Mouse (Mus musculus) embryonic facial prominence, embryonic 11.5 days (tissue): ENCODE results near the gene Mprip. TPM values are rescaled to one million over a fixed set of nuclear protein-coding genes. Genes with fewer than 3 reads are reported as not detected.

Source experiments
- ATAC-seq: fragments of 200-750 bp; cut with Nextera tagmentation; replicated peaks from 2 replicates; pipeline ENCODE4 v1.8.0; 2017; ENCODE audit warnings: low read depth; ENCODE audit not compliant: insufficient number of reproducible peaks, low FRiP score, low TSS enrichment
- DNase-seq: peaks from one replicate; pipeline ENCODE4 v3.0.0-alpha.2; 2015; ENCODE audit warnings: low spot score
- H3K27ac ChIP-seq: fragments of 300-500 bp; sonication (generic); replicated peaks from 2 replicates; pipeline ENCODE4 v1.5.1; 2014; ENCODE audit warnings: mild to moderate bottlenecking, low read depth, low read length, control low read depth
- H3K27me3 ChIP-seq: fragments of 300-500 bp; sonication (generic); 2 replicates; pipeline ENCODE4 v1.6.1; 2014; ENCODE audit warnings: mild to moderate bottlenecking, low read length, moderate library complexity, mixed read lengths; ENCODE audit not compliant: control insufficient read depth, insufficient read depth
- H3K36me3 ChIP-seq: fragments of 300-500 bp; sonication (generic); replicated peaks from 2 replicates; pipeline ENCODE4 v1.6.1; 2014; ENCODE audit warnings: low read depth, mild to moderate bottlenecking, low read length, moderate library complexity, mixed read lengths; ENCODE audit not compliant: control insufficient read depth, insufficient read depth
- H3K4me1 ChIP-seq: fragments of 300-500 bp; sonication (generic); 2 replicates; pipeline ENCODE4 v1.6.1; 2014; ENCODE audit warnings: low read length, mixed read lengths; ENCODE audit not compliant: control insufficient read depth, insufficient read depth
- H3K4me2 ChIP-seq: fragments of 300-500 bp; sonication (generic); 2 replicates; pipeline ENCODE4 v1.6.1; 2014; ENCODE audit warnings: low read depth, mild to moderate bottlenecking, control low read depth, low read length, moderate library complexity
- H3K4me3 ChIP-seq: fragments of 300-500 bp; sonication (generic); 2 replicates; pipeline ENCODE4 v1.5.1; 2014; ENCODE audit warnings: low read depth, low read length, control low read depth
- H3K9ac ChIP-seq: fragments of 300-500 bp; sonication (generic); replicated peaks from 2 replicates; pipeline ENCODE4 v1.6.1; 2014; ENCODE audit warnings: mild to moderate bottlenecking, control low read depth, low read length
- H3K9me3 ChIP-seq: fragments of 300-500 bp; sonication (generic); replicated peaks from 2 replicates; pipeline ENCODE4 v1.6.1; 2016; ENCODE audit warnings: mild to moderate bottlenecking, low read length, inconsistent platforms, mixed read lengths; ENCODE audit not compliant: control insufficient read depth
- WGBS: fragments of 180-500 bp; shearing (Covaris S2); extraction: QIAGEN DNeasy Blood & Tissue Kit; methylation state at CpG from one replicate; pipeline ENCODE4 v1.1.7; 2014; 5-methylcytosine and 5-hydroxymethylcytosine counted together
- polyA plus RNA-seq: library from polyadenylated mRNA; unstranded; fragments of >200 nt; fragmentation: Nextera tagmentation; extraction: Ambion mirVana; gene quantifications from 2 replicates; pipeline ENCODE4 v1.2.1, GENCODE M21; 2014

Gene Mprip
- polyA plus RNA-seq, 1 experiment from 2014 or later, result 64.8 TPM

GRCm38 (mm10) chr11:59629871-59630270 lies 31.2 kb upstream of the Mprip start:
- Histone ChIP-seq H3K36me3 (no peaks in the 10 kb centered on the region), H3K4me1 (no peaks in the 10 kb centered on the region), H3K27me3 (no peaks in the 10 kb centered on the region), H3K9ac (no peak overlapping the region), H3K4me3 (no peak overlapping the region), H3K27ac (no peak overlapping the region), H3K9me3 (no peaks in the 10 kb centered on the region), H3K4me2 (no peak overlapping the region)
- ATAC-seq (no peak), DNase-seq (no peak)
- WGBS, result 84% methylated on average over 5 of the region's 5 CpGs

DNA sequence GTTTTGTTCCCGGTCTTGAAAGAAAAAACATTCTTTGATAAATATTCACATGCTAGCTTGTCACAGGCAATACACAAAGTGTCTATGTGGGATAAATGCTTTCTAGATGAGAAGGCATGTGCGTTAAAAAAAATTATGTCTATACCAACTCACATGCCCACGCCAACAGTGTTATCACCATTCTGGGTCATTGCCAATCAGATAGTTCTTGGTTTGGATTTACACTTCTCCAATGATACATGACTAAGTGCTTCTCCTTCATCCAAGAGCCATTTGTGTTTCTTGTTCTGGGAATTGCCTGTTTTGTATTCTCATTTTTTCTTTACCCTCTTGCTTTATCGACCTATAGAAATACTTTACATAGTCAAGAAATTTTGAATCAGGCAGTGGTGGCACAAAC lies 29.1 kb upstream of the Mprip start:
- Histone ChIP-seq H3K27ac (no peak overlapping the region), H3K9ac (no peak overlapping the region), H3K27me3 (no peaks in the 10 kb centered on the region), H3K36me3 (no peaks in the 10 kb centered on the region), H3K4me3 (no peak overlapping the region), H3K9me3 (no peaks in the 10 kb centered on the region), H3K4me2 (no peak overlapping the region), H3K4me1 (no peaks in the 10 kb centered on the region)
- no peak for ATAC-seq
- DNase-seq, result no peak
- 91% methylated on average over 4 of the region's 4 CpGs for WGBS

- Histone ChIP-seq H3K9ac (no peak overlapping the region), H3K27ac (no peak overlapping the region), H3K27me3 (no peaks in the 10 kb centered on the region), H3K36me3 (no peaks in the 10 kb centered on the region), H3K4me2 (no peak overlapping the region), H3K4me3 (no peak overlapping the region), H3K4me1 (no peaks in the 10 kb centered on the region), H3K9me3 (no peaks in the 10 kb centered on the region; the same call in 1 of the 2 replicates)
- ATAC-seq, result 0 out of 2 replicates have a peak, but pooled peaks have one; percentile 48
- peak; percentile 70 for DNase-seq
- 26% methylated on average over 5 of the region's 5 CpGs for WGBS
Measured at GRCm38 (mm10) chr11:59633037-59633436, 28.1 kb upstream of the Mprip start.

GRCm38 (mm10) chr11:59634001-59634660 lies 27.0 kb upstream of the Mprip start:
- WGBS, result 77% methylated on average over 7 of the region's 7 CpGs
- Histone ChIP-seq H3K27ac (no peak overlapping the region), H3K27me3 (no peaks in the 10 kb centered on the region), H3K4me3 (no peak overlapping the region), H3K4me2 (no peak overlapping the region), H3K36me3 (no peaks in the 10 kb centered on the region), H3K9me3 (no peaks in the 10 kb centered on the region; the same call in 1 of the 2 replicates), H3K4me1 (no peaks in the 10 kb centered on the region), H3K9ac (no peak overlapping the region)
- DNase-seq (peak; percentile 10), ATAC-seq (0 out of 2 replicates have a peak, but pooled peaks have one; percentile 18)

DNA sequence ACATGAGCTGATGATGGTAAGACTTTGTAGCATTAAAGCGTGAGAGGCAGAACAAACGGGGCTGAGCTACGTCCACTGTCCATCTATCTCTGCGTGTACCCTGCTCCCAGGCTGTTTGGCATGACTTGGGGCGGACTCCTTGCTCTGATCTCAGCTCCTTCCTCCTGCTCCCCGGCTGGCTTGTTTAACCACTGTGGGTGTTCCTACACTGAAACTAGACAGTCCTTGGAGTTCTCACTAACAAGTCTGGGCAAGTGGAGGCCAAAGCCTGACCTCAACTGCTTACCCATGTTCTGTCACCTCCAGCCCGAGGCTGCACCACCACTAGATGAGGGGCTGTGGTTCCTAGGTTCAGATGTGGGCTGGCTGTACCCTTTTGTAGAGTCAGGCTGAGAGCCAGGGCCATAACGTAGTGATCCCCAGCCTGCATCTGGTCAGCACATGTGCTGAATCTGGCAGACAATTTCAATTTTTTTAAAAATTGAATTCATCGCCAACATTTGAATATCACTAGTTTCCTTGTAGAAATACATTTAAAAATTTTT lies 25.8 kb upstream of the Mprip start:
- Histone ChIP-seq H3K9me3 (no peaks in the 10 kb centered on the region; the same call in 1 of the 2 replicates), H3K27ac (no peak overlapping the region), H3K4me3 (no peak overlapping the region), H3K4me2 (no peak overlapping the region), H3K27me3 (no peaks in the 10 kb centered on the region), H3K36me3 (no peaks in the 10 kb centered on the region), H3K4me1 (no peaks in the 10 kb centered on the region), H3K9ac (no peak overlapping the region)
- no peak for ATAC-seq
- no peak for DNase-seq
- WGBS, result 68% methylated on average over 9 of the region's 9 CpGs

DNA sequence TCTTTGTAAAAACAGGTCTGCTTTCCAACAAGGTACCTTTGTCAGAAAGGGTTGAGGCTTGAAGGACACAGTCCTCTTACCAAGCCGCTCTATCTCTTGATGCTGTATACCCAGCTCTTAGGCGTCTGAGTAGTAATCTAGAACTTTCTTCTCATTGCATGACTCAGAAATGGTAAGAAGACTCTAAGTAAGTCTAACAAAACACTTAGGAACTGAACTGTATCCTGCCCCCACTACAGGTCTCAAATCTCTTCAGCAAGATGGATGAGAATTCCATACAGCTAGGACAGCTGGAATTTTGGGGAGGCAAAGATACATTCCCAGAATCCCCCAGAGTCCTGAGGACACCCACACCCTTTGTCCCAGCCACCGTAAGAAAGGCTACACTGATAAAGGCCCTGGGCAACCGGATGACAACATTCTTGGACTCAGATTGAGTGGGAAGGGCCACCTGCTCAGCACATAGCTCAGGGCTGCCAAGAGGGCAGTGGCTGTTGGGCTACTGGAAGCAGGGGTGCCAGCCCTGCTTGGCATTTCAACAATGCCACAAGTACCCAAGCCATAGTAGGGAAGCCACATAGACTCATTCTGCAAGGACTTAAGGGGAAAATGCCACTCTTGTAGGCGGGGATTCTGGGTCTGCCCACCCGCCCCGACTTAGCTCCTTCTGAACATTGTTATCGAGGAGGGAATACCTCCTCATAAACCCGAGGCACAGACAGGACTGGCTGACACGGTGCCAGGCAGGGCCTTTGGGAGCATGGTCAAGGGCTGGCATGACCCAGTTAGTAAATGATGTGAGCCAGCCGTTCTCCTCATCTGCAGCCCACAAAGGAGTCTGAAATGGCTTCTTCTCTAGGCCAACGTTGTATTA lies 25.0 kb upstream of the Mprip start:
- Histone ChIP-seq H3K4me2 (no peak overlapping the region), H3K9ac (no peak overlapping the region), H3K36me3 (no peaks in the 10 kb centered on the region), H3K4me3 (no peak overlapping the region), H3K9me3 (no peaks in the 10 kb centered on the region; the same call in 1 of the 2 replicates), H3K27ac (no peak overlapping the region), H3K27me3 (no peaks in the 10 kb centered on the region), H3K4me1 (no peaks in the 10 kb centered on the region)
- no peak for DNase-seq
- WGBS, result 84% methylated on average over 12 of the region's 12 CpGs
- ATAC-seq, result no peak

GRCm38 (mm10) chr11:59636695-59637414 lies 24.2 kb upstream of the Mprip start:
- WGBS, result 76% methylated on average over 7 of the region's 7 CpGs
- DNase-seq (no peak), ATAC-seq (no peak)
- Histone ChIP-seq H3K4me3 (no peak overlapping the region), H3K36me3 (no peaks in the 10 kb centered on the region), H3K4me2 (no peak overlapping the region), H3K27ac (no peak overlapping the region), H3K4me1 (no peaks in the 10 kb centered on the region), H3K9ac (no peak overlapping the region), H3K9me3 (no peaks in the 10 kb centered on the region; the same call in 1 of the 2 replicates), H3K27me3 (no peaks in the 10 kb centered on the region)
